Mouse (Mus musculus): ENCODE measurements around the gene Gpsm1. TPM values are rescaled to one million over a fixed set of nuclear protein-coding genes. Genes with fewer than 3 reads are reported as not detected.

The Gpsm1 gene
- polyA plus RNA-seq, 1 experiment = 126 TPM

DNA sequence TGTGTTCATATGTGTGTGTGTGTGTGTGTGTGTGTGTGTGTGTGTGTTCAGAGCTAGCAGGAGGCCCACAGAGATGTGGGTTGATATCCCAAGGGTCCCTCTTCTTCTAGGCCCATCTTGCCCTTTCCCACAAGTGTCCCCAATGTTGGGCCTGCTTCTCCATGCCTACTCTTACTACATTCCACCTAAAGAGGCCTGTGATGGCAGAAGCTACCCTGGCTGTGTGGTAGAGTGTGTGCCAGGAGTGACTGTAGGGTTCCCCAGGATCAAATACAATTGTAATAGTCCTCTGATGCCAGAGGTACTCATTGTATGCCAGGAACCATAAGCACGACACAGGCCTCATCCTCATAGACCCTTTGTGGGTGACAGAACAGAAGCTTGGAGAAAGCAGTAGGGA lies 1.9 kb upstream of the Gpsm1 start:
- no peaks in the 10 kb centered on the region for H3K27me3 ChIP-seq (ENCODE audit: control insufficient read depth, insufficient read depth, low read length)
- no peak for TF ChIP-seq CTCF (IDR thresholded peaks at IDR 0.05; ENCODE audit: borderline replicate concordance, insufficient read depth, low read depth, low read length)
- TF ChIP-seq POLR2A (IDR thresholded peaks at IDR 0.05; ENCODE audit: borderline replicate concordance, insufficient read depth, low read length) = no peak
- peak in 1 of 2 experiments; percentile 31 for DNase-seq
- H3K4me1 ChIP-seq (ENCODE audit: control insufficient read depth, insufficient read depth, low read length) = peaks cover 49% of the 10 kb centered on the region
- WGBS = 43% methylated on average over 1 of the region's 1 CpGs
- peak overlapping the region; percentile 98 for H3K27ac ChIP-seq (ENCODE audit: insufficient read depth, low read length)
- H3K4me3 ChIP-seq (replicated peaks; ENCODE audit: insufficient read depth, low read depth, low read length) = no peak overlapping the region

DNA sequence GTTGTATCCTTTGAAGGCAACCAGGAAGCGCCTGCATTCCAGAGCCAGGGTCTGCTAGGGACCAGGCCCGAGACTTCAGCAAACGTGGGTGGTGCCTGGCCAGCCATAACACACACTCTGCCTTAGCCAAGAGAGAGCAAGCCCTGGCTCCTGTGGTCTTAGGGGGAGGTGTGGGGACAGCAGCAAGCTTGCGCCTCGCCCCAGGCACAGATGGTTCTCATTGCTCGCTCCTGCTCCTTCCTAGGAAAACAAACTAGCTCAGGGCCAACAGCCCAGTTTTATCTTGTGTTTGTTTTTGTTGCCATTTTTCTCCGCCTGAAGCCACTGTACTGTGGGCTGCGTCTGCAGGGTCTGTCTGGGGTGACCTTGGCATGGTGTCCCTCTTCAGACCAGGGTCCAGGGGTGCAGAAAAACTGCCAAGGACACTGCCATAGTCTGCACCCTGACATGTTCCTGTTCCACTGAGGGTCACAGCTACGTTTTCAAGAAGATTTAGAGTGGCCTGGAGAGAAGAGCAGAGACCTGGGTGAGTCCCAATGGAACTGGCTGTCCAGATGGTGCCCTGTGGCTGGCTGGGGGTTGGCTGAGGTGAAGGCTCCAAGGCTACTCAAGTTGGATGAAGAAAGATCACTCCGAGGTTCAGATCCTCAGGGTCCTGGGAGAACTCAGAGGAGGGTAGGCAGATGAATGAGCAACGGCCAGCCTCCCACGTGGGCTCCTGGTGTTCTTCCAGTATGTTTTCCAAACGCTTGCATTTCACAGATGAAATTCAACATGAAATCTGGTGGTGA lies 839 bp upstream of the Gpsm1 start:
- WGBS = 6% methylated on average over 13 of the region's 13 CpGs
- TF ChIP-seq CTCF (IDR thresholded peaks at IDR 0.05; ENCODE audit: borderline replicate concordance, insufficient read depth, low read depth, low read length) (no peak), POLR2A (IDR thresholded peaks at IDR 0.05; ENCODE audit: borderline replicate concordance, insufficient read depth, low read length) (peak; percentile 66; the same call in 1 of the 2 replicates)
- peak overlapping the region; percentile 98 for H3K27ac ChIP-seq (ENCODE audit: insufficient read depth, low read length)
- peak overlapping the region; percentile 78 for H3K4me3 ChIP-seq (replicated peaks; ENCODE audit: insufficient read depth, low read depth, low read length)
- H3K4me1 ChIP-seq (ENCODE audit: control insufficient read depth, insufficient read depth, low read length) = peaks cover 59% of the 10 kb centered on the region
- no peaks in the 10 kb centered on the region for H3K27me3 ChIP-seq (ENCODE audit: control insufficient read depth, insufficient read depth, low read length)
- peak; percentile 87 to 93 for DNase-seq

DNA sequence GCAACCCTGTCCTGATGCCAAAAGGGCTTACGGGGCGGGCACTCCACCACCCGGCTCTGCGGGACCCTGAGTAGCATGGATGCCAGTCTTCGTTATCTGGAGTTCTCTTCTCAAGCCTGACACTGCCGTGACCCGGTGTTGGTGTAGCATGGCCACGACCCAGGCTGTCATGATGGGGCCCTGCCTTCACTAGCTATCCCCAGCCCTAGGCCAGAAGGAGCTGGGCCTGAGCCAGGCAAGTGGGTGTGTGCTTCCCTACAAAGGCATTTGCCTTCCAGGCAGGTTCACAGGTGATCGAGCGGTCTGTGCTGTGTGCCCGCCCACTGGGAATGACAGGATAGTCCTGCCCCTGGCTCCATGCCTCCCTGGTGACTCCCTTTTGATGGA lies 603 bp downstream of the Gpsm1 start:
- Histone ChIP-seq H3K4me1 (ENCODE audit: control insufficient read depth, insufficient read depth, low read length) (peaks cover 69% of the 10 kb centered on the region), H3K4me3 (replicated peaks; ENCODE audit: insufficient read depth, low read depth, low read length) (peak overlapping the region; percentile 78), H3K27me3 (ENCODE audit: control insufficient read depth, insufficient read depth, low read length) (no peaks in the 10 kb centered on the region), H3K27ac (ENCODE audit: insufficient read depth, low read length) (peak overlapping the region; percentile 98)
- WGBS = 2% methylated on average over 11 of the region's 11 CpGs
- TF ChIP-seq POLR2A (IDR thresholded peaks at IDR 0.05; ENCODE audit: borderline replicate concordance, insufficient read depth, low read length) (peak; percentile 28; the same call in 1 of the 2 replicates), CTCF (IDR thresholded peaks at IDR 0.05; ENCODE audit: borderline replicate concordance, insufficient read depth, low read depth, low read length) (no peak)
- DNase-seq = peak; percentile 86 to 89

DNA sequence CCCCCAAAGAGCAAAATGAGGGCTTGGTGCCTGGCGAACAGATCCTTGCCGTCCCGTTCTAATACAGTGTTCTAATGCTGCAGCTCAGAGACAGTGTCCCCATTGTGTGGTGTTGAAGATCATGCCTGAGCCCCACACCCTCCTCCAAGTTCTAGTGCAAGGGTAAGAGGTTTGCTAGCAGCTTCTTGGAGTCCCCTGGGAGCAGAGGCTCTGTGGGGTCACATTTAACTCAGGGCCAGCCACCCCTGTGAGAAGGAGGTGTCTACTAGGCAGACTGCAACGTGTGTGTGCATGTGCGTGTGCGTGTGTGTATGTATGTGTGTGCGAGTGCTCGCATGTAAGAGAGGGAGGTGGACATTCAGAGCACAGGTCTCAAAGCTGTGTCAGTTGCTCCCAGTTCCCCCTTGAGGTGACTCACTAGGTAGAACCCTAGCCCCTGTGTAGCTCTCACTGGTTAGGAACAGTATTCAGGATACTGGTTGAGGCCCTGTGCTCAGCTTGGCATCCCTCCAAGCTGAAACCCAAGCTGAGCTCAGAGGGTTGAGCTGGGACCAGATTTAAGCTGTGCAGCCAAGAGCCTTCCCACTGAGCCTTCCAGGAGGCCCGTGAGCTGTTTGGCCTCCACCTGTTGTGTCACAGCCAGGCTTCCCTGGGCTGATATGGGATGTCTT lies 1.4 kb downstream of the Gpsm1 start:
- H3K4me1 ChIP-seq (ENCODE audit: control insufficient read depth, insufficient read depth, low read length) = peaks cover 66% of the 10 kb centered on the region
- H3K27me3 ChIP-seq (ENCODE audit: control insufficient read depth, insufficient read depth, low read length) = no peaks in the 10 kb centered on the region
- TF ChIP-seq POLR2A (IDR thresholded peaks at IDR 0.05; ENCODE audit: borderline replicate concordance, insufficient read depth, low read length) (no peak), CTCF (IDR thresholded peaks at IDR 0.05; ENCODE audit: borderline replicate concordance, insufficient read depth, low read depth, low read length) (no peak)
- H3K4me3 ChIP-seq (replicated peaks; ENCODE audit: insufficient read depth, low read depth, low read length) = peak overlapping the region; percentile 78
- peak overlapping the region; percentile 98 for H3K27ac ChIP-seq (ENCODE audit: insufficient read depth, low read length)
- 7% methylated on average over 9 of the region's 9 CpGs for WGBS
- DNase-seq = peak; percentile 69 to 72

DNA sequence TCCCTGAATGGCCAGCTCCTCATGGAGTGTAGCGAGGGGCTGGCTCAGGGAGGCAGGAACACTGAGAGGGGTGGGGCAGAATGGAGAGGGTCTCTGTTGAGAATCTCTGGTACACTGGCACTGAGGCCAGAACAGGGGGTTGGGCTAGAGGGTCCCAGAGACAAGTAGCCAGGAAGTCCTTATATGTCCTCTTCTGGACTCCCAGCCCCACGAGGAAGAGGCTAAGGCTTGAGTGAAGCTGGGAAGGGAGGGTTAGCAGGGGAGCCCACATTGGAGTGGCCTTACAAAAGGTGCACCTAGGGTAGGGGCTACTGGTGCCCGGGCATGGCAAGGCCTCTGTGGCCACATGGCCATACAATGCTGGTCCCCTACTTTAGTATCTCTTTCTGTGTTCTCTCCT lies 2.1 kb downstream of the Gpsm1 start:
- 28% methylated on average over 3 of the region's 3 CpGs for WGBS
- peak overlapping the region; percentile 98 for H3K27ac ChIP-seq (ENCODE audit: insufficient read depth, low read length)

DNA sequence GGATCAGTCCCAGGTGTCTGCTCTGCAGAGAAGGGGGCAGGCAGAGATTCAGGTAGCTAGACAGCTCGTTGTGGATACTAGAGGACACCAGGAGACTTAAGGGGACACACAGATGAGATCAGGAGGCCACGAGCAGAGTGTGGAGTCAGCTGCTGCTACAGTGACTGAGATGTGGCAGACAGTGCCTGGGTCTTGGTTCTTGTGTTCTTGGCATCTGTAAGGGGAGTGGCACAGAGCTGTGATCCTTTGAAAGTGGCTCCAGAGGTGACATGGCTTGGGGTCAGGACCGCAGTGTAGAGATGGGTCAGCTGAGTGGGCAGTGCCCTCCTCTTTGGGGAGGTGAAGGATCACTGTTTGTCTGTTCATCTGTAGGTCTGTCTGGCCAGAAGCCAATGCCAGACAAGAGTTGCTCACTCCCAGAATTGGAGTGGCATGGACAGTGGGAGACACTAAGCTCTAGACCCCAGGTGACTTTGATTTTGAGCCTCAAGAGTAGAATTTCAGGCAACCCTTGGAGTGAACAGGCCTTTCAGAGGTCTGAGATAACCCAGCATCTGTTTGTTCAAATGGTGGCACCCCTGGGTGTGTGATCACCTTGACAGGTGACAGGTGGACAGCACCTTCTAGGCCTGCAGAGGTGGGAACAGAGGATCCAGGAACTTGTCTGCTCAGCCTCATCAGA lies 2.8 kb downstream of the Gpsm1 start:
- H3K4me3 ChIP-seq (replicated peaks; ENCODE audit: insufficient read depth, low read depth, low read length) = peak overlapping the region; percentile 78
- H3K4me1 ChIP-seq (ENCODE audit: control insufficient read depth, insufficient read depth, low read length) = peaks cover 62% of the 10 kb centered on the region
- no peaks in the 10 kb centered on the region for H3K27me3 ChIP-seq (ENCODE audit: control insufficient read depth, insufficient read depth, low read length)
- 33% methylated on average over 3 of the region's 3 CpGs for WGBS
- TF ChIP-seq CTCF (IDR thresholded peaks at IDR 0.05; ENCODE audit: borderline replicate concordance, insufficient read depth, low read depth, low read length) (no peak), POLR2A (IDR thresholded peaks at IDR 0.05; ENCODE audit: borderline replicate concordance, insufficient read depth, low read length) (no peak)
- H3K27ac ChIP-seq (ENCODE audit: insufficient read depth, low read length) = peak overlapping the region; percentile 98
- peak in 1 of 2 experiments; percentile 42 for DNase-seq

More for the DNA sequence above, 2.1 kb downstream of the Gpsm1 start:
- TF ChIP-seq POLR2A (IDR thresholded peaks at IDR 0.05; ENCODE audit: borderline replicate concordance, insufficient read depth, low read length) (no peak), CTCF (IDR thresholded peaks at IDR 0.05; ENCODE audit: borderline replicate concordance, insufficient read depth, low read depth, low read length) (no peak)
- DNase-seq = no peak
- H3K27me3 ChIP-seq (ENCODE audit: control insufficient read depth, insufficient read depth, low read length) = no peaks in the 10 kb centered on the region
- peaks cover 66% of the 10 kb centered on the region for H3K4me1 ChIP-seq (ENCODE audit: control insufficient read depth, insufficient read depth, low read length)
- peak overlapping the region; percentile 78 for H3K4me3 ChIP-seq (replicated peaks; ENCODE audit: insufficient read depth, low read depth, low read length)

DNA sequence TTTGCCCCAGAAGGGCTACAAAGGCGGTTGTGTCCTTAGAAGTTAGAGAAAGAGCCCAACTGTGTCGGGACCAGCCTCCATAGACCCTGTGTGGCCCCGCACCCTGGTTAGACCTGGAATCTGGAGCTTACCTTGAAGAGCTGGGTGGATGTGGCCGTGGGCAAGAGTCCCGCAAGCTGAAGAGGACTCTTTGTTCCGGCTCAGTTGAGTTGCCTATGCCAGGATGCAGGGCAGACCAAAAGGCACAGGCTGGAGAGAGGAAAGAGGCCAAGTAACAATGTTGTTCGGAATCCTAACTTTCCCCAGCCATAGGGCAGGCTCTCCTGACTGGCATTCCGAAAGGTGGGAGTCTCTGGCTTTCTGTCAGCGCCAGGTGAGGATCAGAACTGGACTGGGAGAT lies 3.8 kb downstream of the Gpsm1 start:
- H3K4me1 ChIP-seq (ENCODE audit: control insufficient read depth, insufficient read depth, low read length) = peaks cover 62% of the 10 kb centered on the region

More for the DNA sequence above, 3.8 kb downstream of the Gpsm1 start:
- no peaks in the 10 kb centered on the region for H3K27me3 ChIP-seq (ENCODE audit: control insufficient read depth, insufficient read depth, low read length)
- TF ChIP-seq CTCF (IDR thresholded peaks at IDR 0.05; ENCODE audit: borderline replicate concordance, insufficient read depth, low read depth, low read length) (no peak), POLR2A (IDR thresholded peaks at IDR 0.05; ENCODE audit: borderline replicate concordance, insufficient read depth, low read length) (no peak)
- WGBS = 29% methylated on average over 9 of the region's 9 CpGs
- DNase-seq = peak; percentile 64 to 67
- H3K27ac ChIP-seq (ENCODE audit: insufficient read depth, low read length) = peak overlapping the region; percentile 54
- H3K4me3 ChIP-seq (replicated peaks; ENCODE audit: insufficient read depth, low read depth, low read length) = peak overlapping the region; percentile 31
